Comparison of ENCODE assay signal across 9 mouse cellular contexts in genomic region chrX:14839740-14840419, GRCm38 (mm10).
DNase-seq lines count a peak whose midpoint lies in the region; ATAC-seq lines count a peak whose summit lies in the region.
"Had no signal": no experiment of that assay in that cellular context is flagged by ENCODE, and none has a peak within 500 bp of the region (broad histone marks: within the 10 kb centered on the region; RNA-seq: fewer than 3 reads in every experiment).

No protein-coding gene starts in this region.

- no peak overlapping the region for H3K9ac ChIP-seq in midbrain, embryonic 13.5 days (replicated peaks)
- no peak overlapping the region for H3K9ac ChIP-seq in heart, embryonic 11.5 days (ENCODE audit: low read depth, low read length)
- H3K9ac ChIP-seq: liver, embryonic 15.5 days had no signal

- DNase-seq in cerebellum, adult 8-10 months: peak; percentile 11
- peak; percentile 6 for DNase-seq in gastrocnemius, postnatal 10 days
- DNase-seq in adrenal gland, postnatal 10 days: no peak
- no peak for DNase-seq in kidney, adult 11 months

- WGBS in midbrain, embryonic 13.5 days: 36% methylated on average over 7 of the region's 7 CpGs
- 63% methylated on average over 7 of the region's 7 CpGs for WGBS in heart, embryonic 11.5 days (ENCODE audit: insufficient replicate concordance)

- H3K4me2 ChIP-seq in midbrain, embryonic 13.5 days (replicated peaks): no peak overlapping the region
- H3K4me2 ChIP-seq in heart, embryonic 11.5 days: no peak overlapping the region
- H3K4me2 ChIP-seq: liver, embryonic 15.5 days had no signal

- no peaks in the 10 kb centered on the region for H3K4me1 ChIP-seq in midbrain, embryonic 13.5 days (replicated peaks)
- H3K4me1 ChIP-seq in heart, embryonic 11.5 days (ENCODE audit: control insufficient read depth, insufficient read depth, low read length): no peaks in the 10 kb centered on the region
- H3K4me1 ChIP-seq: liver, embryonic 15.5 days had no signal

- no peaks in the 10 kb centered on the region for H3K36me3 ChIP-seq in midbrain, embryonic 13.5 days
- H3K36me3 ChIP-seq in heart, embryonic 11.5 days (ENCODE audit: control insufficient read depth, insufficient read depth, low read length): no peaks in the 10 kb centered on the region
- H3K36me3 ChIP-seq: liver, embryonic 15.5 days had no signal

- no peak overlapping the region for H3K4me3 ChIP-seq in midbrain, embryonic 13.5 days (replicated peaks)
- no peak overlapping the region for H3K4me3 ChIP-seq in heart, embryonic 11.5 days (ENCODE audit: low read depth, low read length)
- H3K4me3 ChIP-seq: erythroblast, embryonic 14.5 days; liver, embryonic 15.5 days had no signal

- no peak overlapping the region for H3K27ac ChIP-seq in midbrain, embryonic 13.5 days
- no peak overlapping the region for H3K27ac ChIP-seq in heart, embryonic 11.5 days (ENCODE audit: low read depth, low read length)
- H3K27ac ChIP-seq: liver, embryonic 15.5 days had no signal

- H3K27me3 ChIP-seq in midbrain, embryonic 13.5 days: no peaks in the 10 kb centered on the region
- H3K27me3 ChIP-seq in heart, embryonic 11.5 days (ENCODE audit: control insufficient read depth, insufficient read depth, low read length): no peaks in the 10 kb centered on the region
- H3K27me3 ChIP-seq: liver, embryonic 15.5 days had no signal

- 0 out of 2 replicates have a peak, but pooled peaks cover 2% of the 10 kb centered on the region for H3K9me3 ChIP-seq in midbrain, embryonic 13.5 days
- no peaks in the 10 kb centered on the region for H3K9me3 ChIP-seq in heart, embryonic 11.5 days (replicated peaks; ENCODE audit: control insufficient read depth, low read length)
- H3K9me3 ChIP-seq: liver, embryonic 15.5 days had no signal

- peak; percentile 75 for ATAC-seq in cerebellum, adult (ENCODE audit: insufficient number of reproducible peaks, low FRiP score, low TSS enrichment)
- peak; percentile 88 for ATAC-seq in midbrain, embryonic 13.5 days
- no peak for ATAC-seq in heart, embryonic 11.5 days (replicated peaks; ENCODE audit: insufficient number of reproducible peaks, low FRiP score, low TSS enrichment)

Comparison
In these comparisons a context has a peak if more than half of its experiments do, and no peak if none do; other contexts are left out.
1. DNase-seq: peak in cerebellum, adult 8-10 months (single experiment) and gastrocnemius, postnatal 10 days (single experiment); none in adrenal gland, postnatal 10 days (single experiment) and kidney, adult 11 months (single experiment).